Mouse (Mus musculus): ENCODE results near the gene Ube3c.

The Ube3c gene

GRCm38 (mm10) chr5:29708258-29708657 lies 139.2 kb downstream of the Ube3c start:
- Histone ChIP-seq H3K36me3 (ENCODE audit: control insufficient read depth, insufficient read depth, low read length, poor library complexity, severe bottlenecking) (no peaks in the 10 kb centered on the region), H3K27me3 (ENCODE audit: control insufficient read depth, insufficient read depth, low read length, poor library complexity, severe bottlenecking) (no peaks in the 10 kb centered on the region)
- DNase-seq (ENCODE audit: low read depth, low spot score): no peak

DNA sequence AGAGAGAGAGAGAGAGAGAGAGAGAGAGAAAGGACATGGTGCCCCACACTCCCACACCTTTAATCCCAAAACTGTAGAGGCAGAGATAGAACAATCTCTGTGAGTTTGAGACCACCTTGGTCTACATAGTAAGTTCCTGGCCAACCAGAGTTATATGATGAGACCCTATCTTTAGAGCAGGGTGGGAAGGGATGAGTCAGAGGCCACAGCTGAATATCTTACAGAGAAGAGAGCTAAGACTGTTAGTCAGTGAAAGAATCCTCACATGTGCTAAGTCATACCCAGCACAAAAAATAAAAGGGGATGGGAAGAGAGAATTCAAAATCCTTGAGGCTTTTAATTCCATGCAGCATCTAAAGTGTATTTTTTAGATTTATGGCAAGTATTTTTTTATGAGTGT lies 142.6 kb downstream of the Ube3c start:
- Histone ChIP-seq H3K36me3 (ENCODE audit: control insufficient read depth, insufficient read depth, low read length, poor library complexity, severe bottlenecking) (no peaks in the 10 kb centered on the region), H3K27me3 (ENCODE audit: control insufficient read depth, insufficient read depth, low read length, poor library complexity, severe bottlenecking) (no peaks in the 10 kb centered on the region)
- no peak for DNase-seq (ENCODE audit: low read depth, low spot score)

GRCm38 (mm10) chr5:29712906-29713305 lies 143.9 kb downstream of the Ube3c start:
- H3K27me3 ChIP-seq (ENCODE audit: control insufficient read depth, insufficient read depth, low read length, poor library complexity, severe bottlenecking): no peaks in the 10 kb centered on the region
- no peak for DNase-seq (ENCODE audit: low read depth, low spot score)
- H3K36me3 ChIP-seq (ENCODE audit: control insufficient read depth, insufficient read depth, low read length, poor library complexity, severe bottlenecking): no peaks in the 10 kb centered on the region

DNA sequence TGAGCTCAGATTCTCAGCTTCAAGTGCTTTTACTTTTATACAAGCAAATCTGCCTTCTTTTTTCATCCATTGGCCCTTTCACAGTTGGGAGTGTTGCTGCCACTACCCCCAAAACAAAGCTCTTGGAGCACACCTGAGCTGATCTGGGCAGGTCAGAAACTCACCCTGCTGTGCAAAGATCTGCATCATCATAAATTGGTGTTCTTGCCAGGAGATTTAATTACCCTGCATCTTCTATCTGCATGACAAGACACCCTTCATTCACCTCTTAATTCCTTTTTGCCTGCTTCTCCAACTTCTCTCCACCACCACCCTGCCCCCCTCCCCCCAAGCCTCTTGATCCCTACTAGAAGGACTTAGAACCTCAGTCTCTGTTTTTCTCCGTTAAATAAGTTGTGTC lies 152.1 kb downstream of the Ube3c start:
- Histone ChIP-seq H3K27me3 (ENCODE audit: control insufficient read depth, insufficient read depth, low read length, poor library complexity, severe bottlenecking) (no peaks in the 10 kb centered on the region), H3K36me3 (ENCODE audit: control insufficient read depth, insufficient read depth, low read length, poor library complexity, severe bottlenecking) (no peaks in the 10 kb centered on the region)
- DNase-seq (ENCODE audit: low read depth, low spot score): no peak

DNA sequence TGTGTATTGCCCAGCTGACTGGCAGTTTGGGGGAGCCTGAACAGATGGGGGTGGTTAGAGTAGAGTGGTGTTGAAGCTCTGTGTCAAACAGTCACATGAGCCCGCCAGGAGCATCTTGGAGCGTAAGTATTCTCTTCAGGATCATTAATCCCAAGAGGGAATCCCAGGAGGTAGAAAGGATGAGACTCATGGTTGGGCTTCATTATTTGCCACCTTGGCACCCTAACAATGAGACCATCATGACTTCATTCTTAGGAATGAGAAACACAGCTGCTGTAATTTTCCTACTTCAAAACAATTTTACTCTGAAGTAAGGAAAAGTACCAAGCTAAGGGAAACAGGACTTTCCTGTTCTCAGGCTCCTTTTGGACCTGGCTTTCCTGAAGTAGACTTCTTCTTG lies 156.3 kb downstream of the Ube3c start:
- no peak for DNase-seq (ENCODE audit: low read depth, low spot score)
- no peaks in the 10 kb centered on the region for H3K36me3 ChIP-seq (ENCODE audit: control insufficient read depth, insufficient read depth, low read length, poor library complexity, severe bottlenecking)
- H3K27me3 ChIP-seq (ENCODE audit: control insufficient read depth, insufficient read depth, low read length, poor library complexity, severe bottlenecking): no peaks in the 10 kb centered on the region
